Mouse (Mus musculus): ENCODE measurements around the gene Ccdc74a.

Ccdc74a gene

DNA sequence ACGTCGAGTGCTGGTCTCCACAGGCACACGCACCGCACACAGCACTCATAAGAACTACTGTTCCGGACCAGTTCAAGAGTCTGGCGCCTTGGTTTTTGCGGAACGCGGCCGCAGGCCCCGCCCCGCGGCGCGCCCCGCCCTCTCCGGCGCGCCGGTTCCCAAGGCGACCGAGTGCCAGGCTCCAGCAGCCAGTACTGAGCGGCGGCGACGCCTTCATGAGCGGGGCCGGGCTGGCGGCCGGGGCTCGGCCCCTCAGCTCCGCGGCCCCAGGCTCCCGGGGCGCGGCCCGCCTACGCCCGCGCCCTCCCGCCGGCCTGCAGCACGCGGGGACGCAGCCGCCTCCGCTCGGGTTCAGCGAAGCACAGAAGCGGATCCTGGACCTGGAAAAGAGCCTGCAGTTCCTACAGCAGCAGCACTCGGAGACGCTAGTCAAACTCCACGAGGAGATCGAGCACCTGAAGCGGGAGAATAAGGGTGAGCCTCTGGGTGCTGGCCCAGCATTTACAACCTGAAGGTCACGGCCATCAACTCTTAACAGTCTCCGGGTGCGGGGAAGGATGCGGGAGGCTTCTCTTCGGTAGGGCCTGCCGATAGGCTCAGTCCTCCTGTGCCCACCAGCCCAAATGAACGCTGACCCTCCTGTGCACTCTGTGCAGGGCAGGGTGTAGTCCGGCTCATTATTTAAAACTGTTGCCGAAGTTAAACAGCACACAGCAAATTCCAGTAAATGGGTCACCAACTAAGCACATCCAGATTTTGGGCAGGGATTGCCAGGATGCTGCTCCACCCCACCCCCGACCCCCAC, at the start of gene Ccdc74a:
Gene Ccdc74a, plus strand, starts transcription at position 161 of the 805 bp plus-strand sequence.
- ChIA-PET CTCF (interaction anchor here in 3 of 4 experiments (0.5 to 1.3 kb wide), 3 partner anchors 13 to 198 kb away, joined by 3 to 4 read pairs (median 3); no protein-coding TSS in a partner anchor), POLR2A (interaction anchor here in 3 of 4 experiments (0.5 to 6.4 kb wide), 21 partner anchors 9 to 749 kb away, joined by 3 to 29 read pairs (median 4); partner anchors contain the start of genes Smpd4 (in 2 of the 3) and Crkl (in 1 of the 3))

- ChIA-PET POLR2A (interaction anchor here in 3 of 4 experiments (0.6 to 1.8 kb wide), 3 partner anchors 24 to 448 kb away, joined by 3 to 5 read pairs (median 4); no protein-coding TSS in a partner anchor), CTCF (interaction anchor here (0.6 to 4.0 kb wide), 7 partner anchors 14 to 680 kb away, joined by 4 to 17 read pairs (median 4); partner anchors contain the start of gene Slc7a4 (in 1 of the 4))
Measured at GRCm38 (mm10) chr16:17600944-17601562, 45.2 kb upstream of the Ccdc74a start.

GRCm38 (mm10) chr16:17604941-17605340, 41.3 kb upstream of the Ccdc74a start:
- POLR2A ChIA-PET, result interaction anchor here in 1 of 4 experiments (1.5 kb wide), 1 partner anchor 473 kb away, joined by 3 read pairs; the partner anchor contains the start of gene Sdf2l1
- CTCF ChIA-PET, result interaction anchor here (0.7 to 2.3 kb wide), 5 partner anchors 10 to 42 kb away, joined by 3 to 8 read pairs (median 3); no protein-coding TSS in a partner anchor

GRCm38 (mm10) chr16:17605684-17606083, 40.6 kb upstream of the Ccdc74a start:
- POLR2A ChIA-PET, result interaction anchor here in 2 of 4 experiments (0.6 to 1.7 kb wide), 3 partner anchors 18 to 473 kb away, joined by 3 read pairs; partner anchors contain the start of gene Sdf2l1 (in 1 of the 2)
- CTCF ChIA-PET, result interaction anchor here (0.7 to 2.3 kb wide), 8 partner anchors 9 to 132 kb away, joined by 3 to 8 read pairs (median 3); partner anchors contain the start of gene Smpd4 (in 1 of the 4)

GRCm38 (mm10) chr16:17611383-17611782, 34.9 kb upstream of the Ccdc74a start:
- ChIA-PET POLR2A (interaction anchor here in 1 of 4 experiments (1.4 to 1.5 kb wide), 2 partner anchors 53 to 81 kb away, joined by 3 to 6 read pairs; no protein-coding TSS in a partner anchor), CTCF (no interaction called here)

DNA sequence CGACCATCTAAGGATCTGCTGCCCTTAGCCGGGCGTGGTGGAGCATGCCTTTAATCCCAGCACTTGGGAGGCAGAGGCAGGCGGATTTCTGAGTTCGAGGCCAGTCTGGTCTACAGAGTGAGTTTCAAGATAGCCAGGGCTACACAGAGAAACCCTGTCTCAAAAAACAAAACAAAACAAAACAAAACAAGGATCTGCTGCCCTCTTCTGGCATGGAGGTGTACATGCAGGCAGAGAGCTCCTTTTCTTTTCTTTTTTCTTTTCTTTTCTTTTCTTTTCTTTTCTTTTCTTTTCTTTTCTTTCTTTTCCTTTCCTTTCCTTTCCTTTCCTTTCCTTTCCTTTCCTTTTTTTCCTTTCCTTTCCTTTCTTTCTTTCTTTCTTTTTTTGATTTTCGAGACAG, 31.5 kb upstream of the Ccdc74a start:
- ChIA-PET CTCF (interaction anchor here (0.7 to 1.9 kb wide), 32 partner anchors 9 to 670 kb away, joined by 3 to 20 read pairs (median 4); partner anchors contain the start of genes Lrrc74b (in 2 of the 4), Gm20518 (in 1 of the 4) and Lztr1 (in 1 of the 4)), POLR2A (interaction anchor here in 3 of 4 experiments (0.6 to 2.0 kb wide), 6 partner anchors 35 to 470 kb away, joined by 3 to 9 read pairs (median 4); partner anchors contain the start of genes Lrrc74b (in 1 of the 3) and Ydjc (in 1 of the 3))

DNA sequence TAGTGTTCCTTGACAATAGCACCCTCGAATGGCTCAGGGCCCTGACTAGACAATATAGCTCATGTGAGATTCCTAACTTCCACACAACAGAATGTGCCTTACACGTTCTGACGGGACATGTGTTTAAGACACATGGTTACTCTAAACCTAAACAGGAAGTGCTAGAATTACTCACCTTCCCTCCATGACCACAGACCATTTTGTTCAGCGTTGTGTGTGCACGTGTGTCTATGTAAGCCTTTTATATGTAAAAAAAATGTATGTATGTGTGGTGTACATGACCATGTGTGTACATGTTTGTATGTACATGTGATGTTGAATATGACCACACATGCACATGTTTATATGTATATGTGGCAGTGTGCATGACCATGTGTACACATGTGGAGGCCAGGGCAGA, 30.1 kb upstream of the Ccdc74a start:
- CTCF ChIA-PET, result interaction anchor here in 2 of 4 experiments (1.1 to 2.8 kb wide), 4 partner anchors 9 to 83 kb away, joined by 3 to 13 read pairs (median 4); partner anchors contain the start of genes Lrrc74b (in 1 of the 2) and P2rx6 (in 1 of the 2)
- POLR2A ChIA-PET, result interaction anchor here in 2 of 4 experiments (1.2 to 2.0 kb wide), 3 partner anchors 13 to 58 kb away, joined by 3 to 9 read pairs (median 5); no protein-coding TSS in a partner anchor

- ChIA-PET CTCF (interaction anchor here (0.9 to 2.8 kb wide), 27 partner anchors 8 to 217 kb away, joined by 3 to 20 read pairs (median 3); partner anchors contain the start of genes Crkl (in 1 of the 4), Lrrc74b (in 1 of the 4), P2rx6 (in 1 of the 4) and Thap7 (in 1 of the 4)), POLR2A (interaction anchor here in 3 of 4 experiments (0.6 to 3.4 kb wide), 33 partner anchors 8 to 471 kb away, joined by 3 to 29 read pairs (median 5); partner anchors contain the start of genes Ccdc74a (in 2 of the 3), Thap7 (in 2 of the 3), Lrrc74b (in 1 of the 3) and Lztr1 (in 1 of the 3))
Measured at GRCm38 (mm10) chr16:17617922-17618565, 28.2 kb upstream of the Ccdc74a start.

DNA sequence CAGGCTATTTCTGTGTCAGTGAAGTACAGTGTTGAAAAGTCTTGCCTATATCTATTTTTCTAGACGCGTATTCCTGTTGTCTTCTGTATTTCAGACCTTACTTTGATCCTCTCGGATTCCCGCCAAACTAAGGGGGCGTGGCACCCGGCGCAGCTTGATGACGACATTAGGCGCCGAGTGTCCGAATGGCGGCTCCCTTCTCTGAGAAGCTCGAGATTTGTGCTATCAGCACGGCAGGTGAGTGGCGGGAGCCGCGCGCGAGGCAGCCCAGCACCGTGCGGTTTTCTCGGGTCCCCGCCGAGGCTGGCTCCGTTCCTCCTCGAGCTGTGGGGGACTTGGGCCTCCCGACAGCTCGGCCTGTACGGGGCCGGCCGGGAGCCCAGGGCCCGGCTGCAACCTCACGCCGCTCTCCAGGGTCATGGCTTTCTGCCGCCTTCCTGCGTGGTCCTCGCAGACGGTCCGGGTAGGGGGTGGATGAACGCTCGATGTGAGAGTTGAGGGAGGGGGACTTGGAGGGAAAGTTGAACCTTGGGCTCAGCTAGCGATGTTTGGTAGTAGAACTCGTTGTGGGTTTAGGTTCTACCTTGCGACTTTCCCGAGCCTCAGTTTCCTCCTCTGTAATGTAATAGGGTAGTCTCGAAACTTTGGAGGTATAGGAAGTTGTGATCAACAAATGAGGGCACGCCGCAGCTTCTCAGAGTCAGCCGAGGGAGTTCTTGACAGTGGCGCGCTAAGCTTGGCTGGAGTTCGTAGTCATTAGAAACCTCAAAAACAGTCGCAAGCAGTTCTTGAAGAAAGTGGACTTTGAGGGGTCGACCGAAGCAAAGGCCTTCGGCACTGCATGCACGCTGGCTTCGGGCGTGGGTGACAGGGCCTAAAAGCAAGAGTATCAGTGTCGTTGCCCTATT, 26.8 kb upstream of the Ccdc74a start, which contains the start of gene Smpd4:
Gene Smpd4, plus strand, starts transcription at position 157 of the 908 bp plus-strand sequence.
- ChIA-PET CTCF (interaction anchor here in 3 of 4 experiments (0.7 to 2.8 kb wide), 15 partner anchors 10 to 542 kb away, joined by 3 to 14 read pairs (median 3); partner anchors contain the start of genes Crkl (in 1 of the 3), Lrrc74b (in 1 of the 3), P2rx6 (in 1 of the 3) and Slc7a4 (in 1 of the 3)), POLR2A (interaction anchor here in 3 of 4 experiments (0.6 to 3.4 kb wide), 34 partner anchors 10 to 470 kb away, joined by 3 to 29 read pairs (median 5); partner anchors contain the start of genes Ccdc74a (in 2 of the 3), P2rx6 (in 2 of the 3), Thap7 (in 2 of the 3) and Gm20518 (in 1 of the 3))

DNA sequence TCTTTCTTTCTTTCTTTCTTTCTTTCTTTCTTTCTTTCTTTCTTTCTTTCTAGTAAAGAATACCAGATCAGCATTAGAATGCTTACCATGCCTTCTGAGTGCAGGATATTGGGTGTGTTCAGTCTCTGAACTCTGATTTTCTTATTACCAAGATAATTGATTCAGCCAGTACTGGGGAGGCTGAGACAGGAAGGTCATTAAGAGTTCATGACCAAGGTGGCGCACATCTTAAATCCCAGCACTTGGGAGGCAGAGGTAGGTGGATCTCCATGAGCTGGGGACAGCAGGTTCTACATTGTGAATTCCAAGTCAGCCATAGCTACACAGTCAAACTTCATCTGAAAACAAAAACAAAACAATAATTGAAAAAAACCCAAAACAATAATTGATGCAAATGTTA, 24.3 kb upstream of the Ccdc74a start:
- POLR2A ChIA-PET, result interaction anchor here in 1 of 4 experiments (0.5 to 1.9 kb wide), 8 partner anchors 8 to 92 kb away, joined by 3 to 5 read pairs (median 3); partner anchors contain the start of gene Lrrc74b
- CTCF ChIA-PET, result no interaction called here

GRCm38 (mm10) chr16:17625488-17626268, 20.6 kb upstream of the Ccdc74a start:
- CTCF ChIA-PET, result interaction anchor here (0.6 to 1.7 kb wide), 27 partner anchors 8 to 223 kb away, joined by 3 to 17 read pairs (median 4); partner anchors contain the start of gene Ccdc74a (in 1 of the 4)
- POLR2A ChIA-PET, result interaction anchor here in 3 of 4 experiments (0.5 to 2.9 kb wide), 10 partner anchors 9 to 303 kb away, joined by 3 to 10 read pairs (median 3); partner anchors contain the start of gene Ccdc74a (in 2 of the 3)

DNA sequence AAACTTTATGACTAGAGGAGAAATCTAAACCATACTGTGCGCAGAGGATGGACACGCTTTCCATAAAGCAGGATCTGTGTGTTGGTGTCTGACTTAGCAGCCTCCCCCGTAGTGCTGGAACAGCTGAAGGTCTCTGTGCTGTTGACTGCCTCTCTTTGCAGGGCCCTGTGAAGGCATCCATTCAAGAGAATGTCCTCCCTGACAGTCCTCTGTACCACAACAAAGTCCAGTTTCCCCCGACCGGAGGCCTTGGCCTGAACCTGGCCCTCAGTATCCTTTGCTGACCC, 20.1 kb upstream of the Ccdc74a start:
- POLR2A ChIA-PET, result interaction anchor here in 1 of 4 experiments (1.2 to 1.7 kb wide), 3 partner anchors 11 to 19 kb away, joined by 4 to 6 read pairs (median 4); partner anchors contain the start of gene Ccdc74a
- CTCF ChIA-PET, result interaction anchor here in 2 of 4 experiments (0.6 to 1.4 kb wide), 5 partner anchors 11 to 153 kb away, joined by 3 to 8 read pairs (median 4); partner anchors contain the start of gene Ccdc74a (in 1 of the 2)

- CTCF ChIA-PET, result interaction anchor here in 1 of 4 experiments (1.3 to 1.5 kb wide), 2 partner anchors 74 to 159 kb away, joined by 3 to 4 read pairs; no protein-coding TSS in a partner anchor
- POLR2A ChIA-PET, result interaction anchor here in 2 of 4 experiments (0.6 to 1.4 kb wide), 6 partner anchors 9 to 1332 kb away, joined by 3 to 9 read pairs (median 3); no protein-coding TSS in a partner anchor
Measured at GRCm38 (mm10) chr16:17632580-17632979, 13.7 kb upstream of the Ccdc74a start.

DNA sequence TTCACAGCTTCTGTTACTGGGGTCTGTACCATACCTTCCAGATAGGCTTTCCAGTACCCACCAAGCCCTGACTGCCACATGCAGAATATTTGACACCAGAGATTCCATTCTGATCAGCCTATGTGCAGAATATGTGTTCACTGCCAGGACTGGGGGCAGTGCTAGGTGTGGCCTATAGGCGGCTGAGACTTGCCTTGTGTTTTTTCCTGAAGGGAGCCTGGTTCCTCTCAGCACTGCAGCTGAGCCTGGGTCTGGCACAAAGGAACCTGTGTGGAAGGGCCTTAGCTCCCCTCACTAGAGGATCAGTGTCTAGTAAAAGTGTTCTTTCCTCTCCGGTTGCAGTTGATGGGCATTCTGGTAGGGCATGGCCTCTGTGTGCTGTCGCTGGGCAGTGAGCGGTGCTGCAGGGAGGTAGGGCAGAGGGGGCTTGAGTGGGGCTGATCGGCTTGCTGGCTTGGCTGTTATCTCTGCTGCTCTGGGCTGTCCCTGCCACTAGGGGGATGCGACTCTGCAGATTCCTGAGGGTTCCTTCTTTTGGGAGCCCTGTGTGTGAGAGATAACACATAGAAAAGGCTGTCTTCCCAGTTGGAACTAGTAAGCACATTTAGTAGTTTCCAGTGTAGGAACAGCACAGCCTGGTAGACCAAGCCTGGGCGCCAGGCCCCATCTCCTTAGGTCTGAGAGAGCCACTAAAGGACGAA, 12.6 kb upstream of the Ccdc74a start:
- CTCF ChIA-PET, result interaction anchor here in 3 of 4 experiments (0.6 to 1.5 kb wide), 7 partner anchors 8 to 160 kb away, joined by 3 to 4 read pairs (median 3); partner anchors contain the start of gene Ccdc74a (in 1 of the 3)
- POLR2A ChIA-PET, result interaction anchor here in 2 of 4 experiments (0.8 to 2.2 kb wide), 8 partner anchors 8 to 157 kb away, joined by 3 to 8 read pairs (median 3); partner anchors contain the start of gene Smpd4 (in 1 of the 2)

Data from embryonic stem cell, embryonic (primary cell).